Mouse (Mus musculus): ENCODE measurements at regions not wholly inside any gene's neighbourhood (a gene's known extent, or its start where the extent isn't known, plus 50 kb on each side); places are given as distances from the start of the nearest gene placed in this dataset.

DNA sequence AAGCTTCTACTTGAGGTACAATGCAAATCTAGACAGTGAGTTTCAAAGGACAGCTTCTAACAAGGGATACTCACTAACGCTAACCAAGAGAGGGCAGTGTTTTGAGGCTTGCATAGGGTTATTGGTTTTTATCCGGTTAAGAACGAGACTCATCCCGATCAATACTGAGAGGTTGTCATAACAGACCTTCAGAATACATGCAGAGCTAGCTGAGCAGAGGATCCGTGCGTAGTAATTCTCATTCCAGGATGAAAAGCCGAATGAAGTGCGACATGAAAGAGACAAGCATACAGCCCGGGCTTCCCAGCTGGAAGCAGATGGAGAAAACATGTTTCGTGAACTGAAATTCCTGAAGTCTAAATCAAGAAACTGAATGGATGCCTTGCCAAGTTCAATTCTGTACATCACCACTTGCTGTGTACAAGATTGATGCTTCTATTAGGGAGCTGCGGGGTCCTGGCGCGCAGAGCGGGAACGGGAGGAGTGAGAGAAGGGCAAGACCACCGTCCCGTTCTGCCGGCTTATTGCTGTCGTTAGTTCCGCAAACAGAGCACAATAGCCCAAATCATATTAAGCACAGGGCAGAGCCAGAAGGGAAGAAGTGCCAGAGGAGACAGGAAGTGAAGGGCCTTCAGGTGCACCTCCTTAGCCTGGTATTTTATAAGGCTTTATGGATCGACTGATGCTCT is 65.4 kb upstream of the Tes start:
- intact Hi-C loops (cut with DNase I): no loop called here
- DNase-seq (ENCODE audit: extremely low spot score in 1 of 2, low spot score in 2 of 2): no peak

DNA sequence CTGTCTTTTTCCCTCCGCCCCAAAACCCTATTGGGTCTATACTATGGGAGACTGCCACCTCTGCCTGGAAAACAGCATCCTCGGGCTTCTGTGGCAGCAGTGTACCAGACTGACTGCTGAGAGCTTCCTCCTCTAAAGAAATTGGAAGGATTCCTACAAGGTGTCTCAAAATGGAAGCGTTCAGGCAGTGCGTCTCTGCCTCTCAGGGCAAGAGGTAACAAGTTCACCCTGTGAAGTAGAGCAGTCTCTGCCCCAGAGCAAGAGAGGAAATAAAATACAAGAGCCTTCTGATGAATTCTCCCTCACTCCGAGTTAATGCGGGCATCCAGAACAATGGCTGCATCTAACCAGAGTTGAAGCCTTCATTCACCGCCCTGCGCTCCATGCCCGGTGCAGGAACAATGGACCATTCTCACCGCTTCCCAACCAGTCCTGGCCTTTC is 69.4 kb upstream of the Tes start:
- DNase-seq (ENCODE audit: extremely low spot score in 1 of 2, low spot score in 2 of 2): no peak
- intact Hi-C loops (cut with DNase I): no loop called here

DNA sequence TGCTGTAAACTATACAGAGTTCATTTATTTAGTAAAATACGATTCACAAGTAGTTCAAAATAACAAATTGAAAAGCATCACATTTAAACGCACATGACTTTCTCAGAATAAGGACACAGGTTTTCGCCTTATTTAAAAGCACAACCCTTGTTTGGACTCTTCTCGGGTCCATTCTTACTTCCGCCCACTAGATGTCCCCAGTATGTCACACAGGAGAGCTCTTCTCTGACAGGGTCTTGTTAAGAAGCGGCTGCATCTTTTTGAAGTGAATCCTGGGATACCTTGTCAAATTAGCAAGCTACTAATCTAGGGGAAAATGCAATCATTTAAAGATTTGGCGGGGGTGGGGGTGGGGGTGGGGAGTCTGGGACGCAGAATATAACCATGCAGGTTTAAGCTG is 70.2 kb upstream of the Tes start:
- intact Hi-C loops (cut with DNase I): no loop called here
- DNase-seq (ENCODE audit: extremely low spot score in 1 of 2, low spot score in 2 of 2): peak in 1 of 2 experiments; percentile 37

DNA sequence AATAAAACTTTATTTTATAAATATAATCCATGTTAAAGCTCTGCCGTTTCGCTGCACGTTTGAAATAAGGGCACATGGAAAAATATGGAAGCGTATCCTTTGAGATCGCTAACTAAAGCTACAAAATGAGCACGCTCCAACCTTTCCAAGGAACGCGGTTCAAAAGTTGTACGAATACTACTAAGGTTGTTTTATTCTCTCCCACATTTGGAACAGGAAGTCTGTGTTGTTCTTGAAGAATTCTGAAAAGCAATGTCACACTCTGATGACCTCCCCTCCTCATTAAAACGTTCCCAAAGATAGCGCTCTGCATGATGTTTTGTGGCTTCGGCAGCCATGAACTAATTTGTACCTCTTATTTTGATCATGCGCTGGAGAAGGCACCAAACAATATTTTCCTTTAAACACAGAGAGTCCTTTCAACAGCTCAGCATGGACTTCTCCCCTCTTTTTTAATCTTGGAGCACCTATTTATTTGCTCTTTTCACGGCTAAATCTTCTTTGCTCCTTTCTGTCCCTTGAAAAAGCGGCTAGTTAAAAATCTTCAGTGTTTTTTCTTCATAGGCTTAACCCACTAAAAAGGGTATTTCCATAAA is 72.9 kb upstream of the Tes start:
- no peak for DNase-seq (ENCODE audit: extremely low spot score in 1 of 2, low spot score in 2 of 2)
- intact Hi-C loops (cut with DNase I): no loop called here

DNA sequence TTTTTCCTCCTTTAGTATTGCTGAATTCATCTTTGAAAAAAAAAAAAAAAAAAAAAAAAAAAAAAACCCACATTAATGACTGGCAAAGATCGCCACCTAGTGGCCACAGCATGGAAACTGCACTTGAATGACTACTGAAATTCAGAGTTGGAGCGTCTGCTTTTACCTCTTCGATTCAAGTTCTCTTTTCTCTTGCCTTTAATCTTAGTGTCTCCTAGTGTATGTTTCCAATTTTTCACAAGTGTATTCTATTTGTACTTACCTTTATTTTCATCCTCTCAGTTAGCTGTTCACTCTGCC is 79.9 kb upstream of the Tfec start:
- intact Hi-C loops (cut with DNase I): no loop called here

DNA sequence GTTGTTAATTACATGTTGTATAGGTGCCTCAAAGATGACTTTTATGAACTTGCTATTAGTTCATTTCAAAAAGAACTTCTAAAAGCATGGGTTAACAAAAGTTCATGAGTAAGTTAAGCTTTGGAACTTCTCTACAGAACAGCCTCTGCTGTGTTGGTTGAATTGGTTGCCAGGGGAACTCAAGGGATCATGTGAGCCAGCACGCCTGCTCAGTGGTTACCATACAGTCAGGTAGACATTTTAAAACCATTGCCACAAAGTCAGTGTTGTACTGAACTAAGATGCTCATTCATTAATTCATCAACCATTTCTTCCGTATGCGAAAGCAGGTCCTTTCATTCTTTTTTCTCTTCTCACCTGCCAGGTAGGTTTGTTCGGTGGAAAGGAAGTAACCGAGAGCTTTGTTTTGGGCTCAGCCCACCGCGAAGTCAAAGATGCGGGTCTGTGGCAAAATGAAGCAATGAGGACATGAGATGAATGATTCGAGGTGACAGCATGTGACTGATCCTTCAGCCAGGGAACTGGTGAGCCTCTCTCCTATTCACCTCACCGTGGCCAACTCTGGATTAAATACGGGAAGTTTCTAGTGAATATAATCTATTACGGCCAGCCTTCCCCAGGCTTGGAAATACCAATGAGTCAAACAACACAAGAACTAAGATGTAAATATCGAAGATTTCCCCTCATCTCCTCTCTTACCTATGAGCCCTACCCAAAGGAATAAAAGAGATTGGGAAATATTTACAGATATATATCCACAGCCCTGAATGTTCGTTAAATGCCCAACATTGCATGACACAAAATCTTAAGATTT is 79.4 kb upstream of the Tfec start:
- intact Hi-C loops (cut with DNase I): no loop called here

More for the DNA sequence above, 79.9 kb upstream of the Tfec start:
- DNase-seq (ENCODE audit: extremely low spot score in 1 of 2, low spot score in 2 of 2): peak in 1 of 2 experiments; percentile 37

DNA sequence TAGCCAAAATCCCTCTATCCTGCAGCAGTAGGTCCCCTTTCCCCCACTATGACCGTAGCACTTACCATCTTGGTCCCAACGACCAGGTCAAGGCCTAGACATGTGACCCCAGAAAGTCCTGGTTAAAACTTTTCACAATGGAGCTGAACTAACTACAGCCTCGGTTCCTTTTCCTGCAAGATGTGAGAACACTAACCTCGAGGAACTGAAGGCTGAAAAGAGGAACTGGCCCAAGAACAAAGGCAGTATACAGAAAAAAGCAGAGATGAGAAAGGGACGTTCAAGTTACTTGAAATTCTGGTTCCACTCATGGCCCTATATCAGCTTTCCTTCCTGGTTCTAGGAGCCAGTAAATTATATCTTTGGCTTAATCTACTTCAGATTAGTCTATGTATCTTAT is 67.4 kb upstream of the Tfec start:
- DNase-seq (ENCODE audit: extremely low spot score in 1 of 2, low spot score in 2 of 2): no peak
- intact Hi-C loops (cut with DNase I): no loop called here

More for the DNA sequence above, 79.4 kb upstream of the Tfec start:
- DNase-seq (ENCODE audit: extremely low spot score in 1 of 2, low spot score in 2 of 2): no peak

DNA sequence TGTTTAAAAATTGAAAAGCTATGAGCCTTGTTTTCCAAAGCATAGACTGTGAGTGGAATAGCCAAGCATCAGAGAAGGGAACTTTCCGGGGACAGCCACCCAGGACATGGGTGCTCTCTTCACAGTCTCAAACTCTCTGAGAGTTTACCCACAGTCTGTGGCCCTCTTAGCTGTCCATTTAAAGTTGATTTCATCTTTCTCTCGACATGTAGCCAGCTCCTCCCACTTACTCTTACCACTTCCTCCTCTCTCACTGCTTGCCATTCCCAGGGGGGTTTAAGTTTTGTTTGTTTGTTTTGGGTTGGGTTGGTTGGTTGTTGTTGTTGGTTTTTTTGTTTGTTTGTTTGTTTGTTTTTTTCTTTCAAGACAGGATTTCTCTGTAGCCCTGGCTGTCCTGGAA is 66.1 kb upstream of the Tfec start:
- no peak for DNase-seq (ENCODE audit: extremely low spot score in 1 of 2, low spot score in 2 of 2)
- intact Hi-C loops (cut with DNase I): no loop called here

DNA sequence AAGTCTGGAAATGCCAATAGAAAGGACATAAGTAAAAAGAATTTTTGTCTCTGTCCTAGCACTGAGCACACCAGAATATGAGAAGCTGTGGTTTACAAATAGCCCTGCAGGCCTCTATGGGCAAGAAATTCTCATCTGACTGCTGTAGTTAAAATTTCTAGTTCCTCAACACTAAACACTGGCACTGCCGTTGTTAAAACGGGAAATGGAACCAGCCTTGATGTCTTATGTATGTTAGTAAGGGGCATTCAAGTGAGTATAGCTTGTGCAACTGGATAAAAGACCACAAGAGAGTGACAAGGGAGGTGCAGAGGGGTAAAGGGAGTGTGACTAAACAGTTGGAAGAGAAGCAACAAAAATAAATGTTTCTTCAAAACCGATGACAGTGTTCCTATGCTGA is 65.7 kb upstream of the Tfec start:
- DNase-seq (ENCODE audit: extremely low spot score in 1 of 2, low spot score in 2 of 2): no peak

DNA sequence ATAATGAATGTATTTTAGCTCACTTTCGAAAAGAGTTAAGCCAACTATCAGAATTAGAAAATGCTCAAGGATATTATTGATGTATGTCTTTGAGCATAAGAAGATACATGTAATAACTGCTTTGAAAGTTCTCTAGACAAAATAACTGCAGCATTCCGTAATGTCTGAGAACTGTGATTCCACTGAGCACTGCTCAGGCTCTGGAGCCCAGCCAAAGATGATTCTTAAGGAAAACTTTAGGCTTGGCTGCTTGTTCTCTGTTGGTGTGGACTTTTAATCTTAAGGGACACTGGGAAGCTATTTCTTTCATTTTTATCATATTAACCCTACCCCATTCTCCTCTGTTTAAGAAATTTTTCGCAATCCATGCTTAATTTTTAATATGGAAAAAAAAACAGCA is 59.9 kb upstream of the Tfec start:
- intact Hi-C loops (cut with DNase I): no loop called here
- no peak for DNase-seq (ENCODE audit: extremely low spot score in 1 of 2, low spot score in 2 of 2)

More for the DNA sequence above, 65.7 kb upstream of the Tfec start:
- intact Hi-C loops (cut with DNase I): no loop called here

DNA sequence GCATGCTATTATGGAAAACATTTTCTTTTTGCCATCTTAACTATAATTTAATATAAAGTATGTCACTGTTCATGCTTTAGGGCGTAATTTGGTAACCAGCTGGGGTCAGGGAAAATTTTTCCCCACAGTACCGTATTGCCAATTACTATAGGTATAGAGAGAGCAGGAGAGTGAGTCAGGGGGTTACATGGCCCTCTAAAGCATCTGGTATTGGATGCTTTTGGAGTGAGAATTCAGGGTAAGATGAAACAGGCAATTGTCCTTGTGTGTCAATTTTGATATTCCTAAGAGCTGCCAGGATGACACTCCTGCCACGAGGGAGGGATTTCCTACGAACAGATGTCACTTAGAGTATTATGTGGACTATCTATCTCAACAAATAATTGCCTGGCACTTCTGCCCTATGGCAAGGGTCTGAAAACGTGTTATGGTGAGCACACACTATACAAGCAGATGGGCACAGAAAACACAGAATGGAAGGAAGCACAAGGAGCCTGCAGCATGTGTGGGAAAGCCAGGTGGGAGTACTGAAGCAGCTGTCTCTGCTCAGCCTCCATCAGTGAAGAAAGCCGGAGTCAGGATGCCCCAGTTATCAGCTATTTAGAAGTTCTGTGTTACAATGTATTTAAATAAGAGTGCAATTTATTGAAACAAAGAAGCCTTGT is 58.7 kb upstream of the Tfec start:
- DNase-seq (ENCODE audit: extremely low spot score in 1 of 2, low spot score in 2 of 2): no peak
- intact Hi-C loops (cut with DNase I): no loop called here
